Mouse (Mus musculus) hindbrain, embryonic 16.5 days (tissue): ENCODE results near the gene Itch. TPM values are rescaled to one million over a fixed set of nuclear protein-coding genes. Genes with fewer than 3 reads are reported as not detected.

Source experiments
- ATAC-seq: fragments of 200-750 bp; cut with Nextera tagmentation; 2 replicates; pipeline ENCODE4 v1.8.0; 2017; ENCODE audit warnings: moderate TSS enrichment, moderate library complexity
- H3K27ac ChIP-seq: fragments of 300-500 bp; sonication (generic); 2 replicates; pipeline ENCODE4 v1.5.1; 2014; ENCODE audit warnings: low read depth, mild to moderate bottlenecking, control low read depth, low read length, moderate library complexity
- H3K27me3 ChIP-seq: fragments of 300-500 bp; sonication (generic); replicated peaks from 2 replicates; pipeline ENCODE4 v1.6.1; 2014; ENCODE audit warnings: low read length; ENCODE audit not compliant: control insufficient read depth, insufficient read depth
- H3K36me3 ChIP-seq: fragments of 300-500 bp; sonication (generic); 2 replicates; pipeline ENCODE4 v1.6.1; 2014; ENCODE audit warnings: mild to moderate bottlenecking, low read length, moderate library complexity, mixed read lengths; ENCODE audit not compliant: control insufficient read depth, insufficient read depth
- H3K4me1 ChIP-seq: fragments of 300-500 bp; sonication (generic); 2 replicates; pipeline ENCODE4 v1.6.1; 2014; ENCODE audit warnings: low read depth, low read length; ENCODE audit not compliant: control insufficient read depth, insufficient read depth
- H3K4me2 ChIP-seq: fragments of 300-500 bp; sonication (generic); 2 replicates; pipeline ENCODE4 v1.6.1; 2014; ENCODE audit warnings: mild to moderate bottlenecking, low read length, control low read depth, moderate library complexity
- H3K4me3 ChIP-seq: fragments of 300-500 bp; sonication (generic); 2 replicates; pipeline ENCODE4 v1.5.1; 2014; ENCODE audit warnings: mild to moderate bottlenecking, low read length, control low read depth, moderate library complexity
- H3K9ac ChIP-seq: fragments of 300-500 bp; sonication (generic); 2 replicates; pipeline ENCODE4 v1.6.1; 2014; ENCODE audit warnings: low read depth, mild to moderate bottlenecking, control low read depth, low read length, moderate library complexity
- H3K9me3 ChIP-seq: fragments of 300-500 bp; sonication (generic); 2 replicates; pipeline ENCODE4 v1.6.1; 2014; ENCODE audit warnings: mild to moderate bottlenecking, low read length, moderate library complexity; ENCODE audit not compliant: control insufficient read depth
- WGBS: fragments of 180-500 bp; shearing (Covaris S2); extraction: QIAGEN DNeasy Blood & Tissue Kit; methylation state at CpG from one replicate; pipeline ENCODE4 v1.1.7; 2014; 5-methylcytosine and 5-hydroxymethylcytosine counted together
- polyA plus RNA-seq: library from polyadenylated mRNA; unstranded; fragments of >200 nt; fragmentation: Nextera tagmentation; extraction: Ambion mirVana; gene quantifications from 2 replicates; pipeline ENCODE4 v1.2.1, GENCODE M21; 2015

The Itch gene
- polyA plus RNA-seq, 1 experiment from 2014 or later, result 33.6 TPM

- Histone ChIP-seq H3K36me3 (no peaks in the 10 kb centered on the region), H3K4me2 (peak overlapping the region; percentile 92), H3K4me3 (peak overlapping the region; percentile 81), H3K27me3 (no peaks in the 10 kb centered on the region), H3K9me3 (no peaks in the 10 kb centered on the region), H3K27ac (no peak overlapping the region), H3K4me1 (peaks cover 21% of the 10 kb centered on the region), H3K9ac (peak overlapping the region; percentile 93)
- ATAC-seq, result no peak
- WGBS, result 21% methylated on average over 4 of the region's 4 CpGs
These were observed 104.0 kb downstream of the Itch start for GRCm38 (mm10) chr2:155237276-155237675.

- Histone ChIP-seq H3K36me3 (peaks cover 19% of the 10 kb centered on the region), H3K4me2 (no peak overlapping the region), H3K27ac (no peak overlapping the region), H3K9me3 (no peaks in the 10 kb centered on the region), H3K9ac (no peak overlapping the region), H3K4me3 (no peak overlapping the region), H3K27me3 (no peaks in the 10 kb centered on the region), H3K4me1 (peaks cover 18% of the 10 kb centered on the region)
- ATAC-seq, result no peak
- WGBS, result 81% methylated on average over 4 of the region's 4 CpGs
These were observed 107.6 kb downstream of the Itch start for GRCm38 (mm10) chr2:155240915-155241314.

GRCm38 (mm10) chr2:155242296-155242855 lies 109.1 kb downstream of the Itch start:
- 90% methylated on average over 7 of the region's 7 CpGs for WGBS
- Histone ChIP-seq H3K4me2 (no peak overlapping the region), H3K36me3 (peaks cover 24% of the 10 kb centered on the region), H3K27ac (no peak overlapping the region), H3K4me3 (no peak overlapping the region), H3K4me1 (peaks cover 15% of the 10 kb centered on the region), H3K9ac (no peak overlapping the region), H3K27me3 (no peaks in the 10 kb centered on the region), H3K9me3 (no peaks in the 10 kb centered on the region)
- no peak for ATAC-seq

GRCm38 (mm10) chr2:155246231-155246630 lies 112.9 kb downstream of the Itch start:
- no peak for ATAC-seq
- Histone ChIP-seq H3K9me3 (no peaks in the 10 kb centered on the region), H3K4me3 (no peak overlapping the region), H3K27me3 (no peaks in the 10 kb centered on the region), H3K36me3 (peaks cover 62% of the 10 kb centered on the region), H3K4me2 (no peak overlapping the region), H3K27ac (no peak overlapping the region), H3K9ac (no peak overlapping the region), H3K4me1 (no peaks in the 10 kb centered on the region)
- WGBS, result 88% methylated on average over 4 of the region's 4 CpGs

GRCm38 (mm10) chr2:155248206-155248605 lies 114.9 kb downstream of the Itch start:
- peaks cover 66% of the 10 kb centered on the region for H3K36me3 ChIP-seq
- no peaks in the 10 kb centered on the region for H3K4me1 ChIP-seq
- no peaks in the 10 kb centered on the region for H3K9me3 ChIP-seq
- H3K4me3 ChIP-seq, result no peak overlapping the region
- no peak overlapping the region for H3K9ac ChIP-seq
- WGBS, result 91% methylated on average over 1 of the region's 1 CpGs
- no peaks in the 10 kb centered on the region for H3K27me3 ChIP-seq
- no peak overlapping the region for H3K27ac ChIP-seq
- no peak overlapping the region for H3K4me2 ChIP-seq
- ATAC-seq, result no peak

- Histone ChIP-seq H3K4me2 (no peak overlapping the region), H3K9me3 (no peaks in the 10 kb centered on the region), H3K27me3 (no peaks in the 10 kb centered on the region), H3K4me3 (no peak overlapping the region), H3K9ac (no peak overlapping the region), H3K4me1 (no peaks in the 10 kb centered on the region), H3K36me3 (peaks cover 65% of the 10 kb centered on the region), H3K27ac (no peak overlapping the region)
- ATAC-seq, result no peak
- WGBS, result 87% methylated on average over 2 of the region's 2 CpGs
These were observed 115.4 kb downstream of the Itch start for GRCm38 (mm10) chr2:155248718-155249117.

- Histone ChIP-seq H3K4me2 (no peak overlapping the region), H3K9me3 (no peaks in the 10 kb centered on the region), H3K27me3 (no peaks in the 10 kb centered on the region), H3K27ac (no peak overlapping the region), H3K9ac (no peak overlapping the region), H3K4me1 (no peaks in the 10 kb centered on the region), H3K36me3 (peaks cover 58% of the 10 kb centered on the region), H3K4me3 (no peak overlapping the region)
- ATAC-seq, result no peak
- 96% methylated on average over 5 of the region's 5 CpGs for WGBS
These were observed 116.3 kb downstream of the Itch start for GRCm38 (mm10) chr2:155249588-155249987.

- no peaks in the 10 kb centered on the region for H3K36me3 ChIP-seq
These were observed 132.2 kb downstream of the Itch start for GRCm38 (mm10) chr2:155265526-155265925.

GRCm38 (mm10) chr2:155266896-155267295 lies 133.6 kb downstream of the Itch start:
- H3K4me1 ChIP-seq, result no peaks in the 10 kb centered on the region
- no peak overlapping the region for H3K9ac ChIP-seq
- H3K36me3 ChIP-seq, result no peaks in the 10 kb centered on the region
- 82% methylated on average over 5 of the region's 5 CpGs for WGBS
- H3K4me2 ChIP-seq, result no peak overlapping the region
- no peaks in the 10 kb centered on the region for H3K27me3 ChIP-seq
- no peaks in the 10 kb centered on the region for H3K9me3 ChIP-seq
- no peak overlapping the region for H3K27ac ChIP-seq
- ATAC-seq, result no peak
- no peak overlapping the region for H3K4me3 ChIP-seq

More at GRCm38 (mm10) chr2:155265526-155265925, 132.2 kb downstream of the Itch start:
- ATAC-seq, result no peak
- Histone ChIP-seq H3K27ac (no peak overlapping the region), H3K4me2 (no peak overlapping the region), H3K9ac (no peak overlapping the region), H3K9me3 (no peaks in the 10 kb centered on the region), H3K27me3 (no peaks in the 10 kb centered on the region), H3K4me3 (no peak overlapping the region), H3K4me1 (no peaks in the 10 kb centered on the region)
- WGBS, result 93% methylated on average over 6 of the region's 6 CpGs

GRCm38 (mm10) chr2:155271957-155272356 lies 138.6 kb downstream of the Itch start:
- H3K9me3 ChIP-seq, result no peaks in the 10 kb centered on the region
- no peaks in the 10 kb centered on the region for H3K27me3 ChIP-seq
- no peaks in the 10 kb centered on the region for H3K36me3 ChIP-seq
- H3K4me2 ChIP-seq, result no peak overlapping the region
- ATAC-seq, result no peak
- WGBS, result 84% methylated on average over 6 of the region's 6 CpGs
- H3K9ac ChIP-seq, result no peak overlapping the region
- H3K4me3 ChIP-seq, result no peak overlapping the region
- H3K27ac ChIP-seq, result no peak overlapping the region
- peaks cover under 1% of the 10 kb centered on the region for H3K4me1 ChIP-seq
